Mouse (Mus musculus): ENCODE results near the gene Nlgn1. TPM values are rescaled to one million over a fixed set of nuclear protein-coding genes. Genes with fewer than 3 reads are reported as not detected.

Gene Nlgn1
- total RNA-seq, 1 experiment = 0.04 TPM

- in situ Hi-C loops (cut with MboI; ENCODE audit: low sequenced_read_pairs in 2 of 2, unreplicated experiment in 2 of 2) = no loop called here
- no peak overlapping the region for H3K27ac ChIP-seq (ENCODE audit: insufficient read depth, low read depth, low read length, poor library complexity, severe bottlenecking)
Measured at GRCm38 (mm10) chr3:26153036-26153741, 179.1 kb downstream of the Nlgn1 start.

GRCm38 (mm10) chr3:26152510-26153035 lies 179.7 kb downstream of the Nlgn1 start:
- Histone ChIP-seq H3K36me3 (ENCODE audit: control insufficient read depth, insufficient read depth, low read length, poor library complexity, severe bottlenecking) (no peaks in the 10 kb centered on the region), H3K27ac (ENCODE audit: insufficient read depth, low read depth, low read length, poor library complexity, severe bottlenecking) (no peak overlapping the region), H3K4me3 (ENCODE audit: insufficient read depth in 1 of 2, low read depth in 1 of 2, low read length in 2 of 2, poor library complexity in 1 of 2, severe bottlenecking in 1 of 2) (peak overlapping the region in 1 of 2 experiments; percentile 63; a peak in 2 of 4 replicates), H3K9ac (ENCODE audit: insufficient read depth, low read depth, low read length, poor library complexity, severe bottlenecking) (no peak overlapping the region), H3K4me1 (ENCODE audit: control insufficient read depth in 2 of 2, insufficient read depth in 2 of 2, low read length in 2 of 2, poor library complexity in 1 of 2) (no peaks in the 10 kb centered on the region), H3K9me3 (ENCODE audit: control insufficient read depth, insufficient read depth, low read depth, low read length) (no peaks in the 10 kb centered on the region)
- no peak for DNase-seq (ENCODE audit: low read depth, low spot score)
- in situ Hi-C loops (cut with MboI; ENCODE audit: low sequenced_read_pairs in 2 of 2, unreplicated experiment in 2 of 2) = no loop called here
- TF ChIP-seq CHD2 (IDR thresholded peaks at IDR 0.05; ENCODE audit: low read depth, low read length) (no peak), ZC3H11A (IDR thresholded peaks at IDR 0.05; ENCODE audit: borderline replicate concordance, low read depth, low read length) (no peak), ZNF384 (IDR thresholded peaks at IDR 0.05; ENCODE audit: low read depth, low read length) (no peak), MAFK (IDR thresholded peaks at IDR 0.05; ENCODE audit: insufficient read depth, low read depth, low read length) (no peak), HCFC1 (IDR thresholded peaks at IDR 0.05; ENCODE audit: borderline replicate concordance, insufficient read depth, low read length) (no peak)

More at GRCm38 (mm10) chr3:26153036-26153741, 179.1 kb downstream of the Nlgn1 start:
- no peak overlapping the region for H3K9ac ChIP-seq (ENCODE audit: insufficient read depth, low read depth, low read length, poor library complexity, severe bottlenecking)
- H3K9me3 ChIP-seq (ENCODE audit: control insufficient read depth, insufficient read depth, low read depth, low read length) = no peaks in the 10 kb centered on the region
- H3K4me1 ChIP-seq (ENCODE audit: control insufficient read depth in 2 of 2, insufficient read depth in 2 of 2, low read length in 2 of 2, poor library complexity in 1 of 2) = no peaks in the 10 kb centered on the region
- H3K36me3 ChIP-seq (ENCODE audit: control insufficient read depth, insufficient read depth, low read length, poor library complexity, severe bottlenecking) = no peaks in the 10 kb centered on the region
- H3K4me3 ChIP-seq (ENCODE audit: insufficient read depth in 1 of 2, low read depth in 1 of 2, low read length in 2 of 2, poor library complexity in 1 of 2, severe bottlenecking in 1 of 2) = peak overlapping the region; percentile 29 to 63; a peak in 3 of 4 replicates
- no peak for TF ChIP-seq ZC3H11A (IDR thresholded peaks at IDR 0.05; ENCODE audit: borderline replicate concordance, low read depth, low read length)
- no peak for TF ChIP-seq MAFK (IDR thresholded peaks at IDR 0.05; ENCODE audit: insufficient read depth, low read depth, low read length)
- TF ChIP-seq HCFC1 (IDR thresholded peaks at IDR 0.05; ENCODE audit: borderline replicate concordance, insufficient read depth, low read length) = no peak
- no peak for TF ChIP-seq CHD2 (IDR thresholded peaks at IDR 0.05; ENCODE audit: low read depth, low read length)
- TF ChIP-seq ZNF384 (IDR thresholded peaks at IDR 0.05; ENCODE audit: low read depth, low read length) = no peak
- no peak for DNase-seq (ENCODE audit: low read depth, low spot score)

DNA sequence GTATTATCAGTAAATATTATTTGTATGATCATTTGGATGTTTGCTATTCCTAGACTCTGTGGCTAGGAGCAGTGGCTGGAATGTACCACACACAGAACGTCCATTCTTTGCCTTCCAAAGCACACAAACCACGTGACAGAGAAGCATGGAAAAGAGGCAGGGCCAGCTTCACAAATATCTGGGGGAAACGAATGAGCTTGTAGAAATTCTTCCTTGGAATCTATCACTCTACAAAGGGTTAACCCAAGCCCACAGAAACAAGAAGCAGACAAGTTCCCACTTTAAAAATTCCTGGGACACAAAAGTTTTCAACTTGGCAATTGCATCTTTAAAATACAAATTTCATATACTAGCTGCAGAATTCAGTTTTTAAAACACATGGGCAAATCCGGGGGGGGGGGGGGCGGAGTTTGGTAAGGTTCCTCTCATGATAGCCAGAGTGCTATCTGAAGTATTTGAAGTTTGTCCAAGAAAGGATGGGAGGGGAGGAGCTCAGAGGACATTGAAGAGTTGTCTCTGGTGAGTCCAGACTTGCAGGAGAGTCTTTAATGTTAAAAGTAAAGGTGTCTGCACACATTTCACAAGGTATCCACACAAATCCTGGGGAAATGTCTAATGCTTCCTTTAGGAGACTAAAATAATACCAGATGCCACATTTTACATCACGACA lies 180.8 kb downstream of the Nlgn1 start:
- H3K9me3 ChIP-seq (ENCODE audit: control insufficient read depth, insufficient read depth, low read depth, low read length) = no peaks in the 10 kb centered on the region
- H3K4me3 ChIP-seq (ENCODE audit: insufficient read depth in 1 of 2, low read depth in 1 of 2, low read length in 2 of 2, poor library complexity in 1 of 2, severe bottlenecking in 1 of 2) = no peak overlapping the region
- in situ Hi-C loops (cut with MboI; ENCODE audit: low sequenced_read_pairs in 2 of 2, unreplicated experiment in 2 of 2) = no loop called here

DNA sequence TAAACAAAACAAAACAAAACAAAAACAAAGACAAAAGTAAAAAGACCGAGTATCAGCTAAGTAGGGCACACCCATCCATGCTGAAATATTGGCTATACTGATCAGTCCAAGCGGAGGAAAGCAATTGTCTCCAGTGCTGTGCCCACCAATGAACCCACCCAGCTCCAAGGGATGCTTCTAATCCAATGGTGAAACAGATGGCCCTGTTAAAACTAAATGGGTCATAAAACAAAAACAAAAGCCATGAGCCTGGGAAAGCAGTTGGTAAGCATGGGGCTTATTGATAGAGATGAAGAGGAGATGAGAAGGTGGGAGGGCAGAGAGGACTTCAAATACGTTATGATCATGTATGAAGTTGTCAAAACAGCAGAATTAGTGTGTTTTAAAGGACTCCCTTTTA lies 186.1 kb downstream of the Nlgn1 start:
- Histone ChIP-seq H3K9me3 (ENCODE audit: control insufficient read depth, insufficient read depth, low read depth, low read length) (no peaks in the 10 kb centered on the region), H3K9ac (ENCODE audit: insufficient read depth, low read depth, low read length, poor library complexity, severe bottlenecking) (no peak overlapping the region), H3K4me1 (ENCODE audit: control insufficient read depth in 2 of 2, insufficient read depth in 2 of 2, low read length in 2 of 2, poor library complexity in 1 of 2) (no peaks in the 10 kb centered on the region), H3K36me3 (ENCODE audit: control insufficient read depth, insufficient read depth, low read length, poor library complexity, severe bottlenecking) (no peaks in the 10 kb centered on the region), H3K4me3 (ENCODE audit: insufficient read depth in 1 of 2, low read depth in 1 of 2, low read length in 2 of 2, poor library complexity in 1 of 2, severe bottlenecking in 1 of 2) (no peak overlapping the region), H3K27ac (ENCODE audit: insufficient read depth, low read depth, low read length, poor library complexity, severe bottlenecking) (no peak overlapping the region)
- in situ Hi-C loops (cut with MboI; ENCODE audit: low sequenced_read_pairs in 2 of 2, unreplicated experiment in 2 of 2) = no loop called here
- DNase-seq (ENCODE audit: low read depth, low spot score) = no peak
- TF ChIP-seq CHD2 (IDR thresholded peaks at IDR 0.05; ENCODE audit: low read depth, low read length) (no peak), HCFC1 (IDR thresholded peaks at IDR 0.05; ENCODE audit: borderline replicate concordance, insufficient read depth, low read length) (no peak), ZC3H11A (IDR thresholded peaks at IDR 0.05; ENCODE audit: borderline replicate concordance, low read depth, low read length) (no peak), ZNF384 (IDR thresholded peaks at IDR 0.05; ENCODE audit: low read depth, low read length) (no peak), MAFK (IDR thresholded peaks at IDR 0.05; ENCODE audit: insufficient read depth, low read depth, low read length) (no peak)

More for the DNA sequence above, 180.8 kb downstream of the Nlgn1 start:
- Histone ChIP-seq H3K4me1 (ENCODE audit: control insufficient read depth in 2 of 2, insufficient read depth in 2 of 2, low read length in 2 of 2, poor library complexity in 1 of 2) (no peaks in the 10 kb centered on the region), H3K36me3 (ENCODE audit: control insufficient read depth, insufficient read depth, low read length, poor library complexity, severe bottlenecking) (no peaks in the 10 kb centered on the region), H3K9ac (ENCODE audit: insufficient read depth, low read depth, low read length, poor library complexity, severe bottlenecking) (no peak overlapping the region), H3K27ac (ENCODE audit: insufficient read depth, low read depth, low read length, poor library complexity, severe bottlenecking) (no peak overlapping the region)
- no peak for DNase-seq (ENCODE audit: low read depth, low spot score)
- TF ChIP-seq MAFK (IDR thresholded peaks at IDR 0.05; ENCODE audit: insufficient read depth, low read depth, low read length) (no peak), ZNF384 (IDR thresholded peaks at IDR 0.05; ENCODE audit: low read depth, low read length) (no peak), ZC3H11A (IDR thresholded peaks at IDR 0.05; ENCODE audit: borderline replicate concordance, low read depth, low read length) (no peak), HCFC1 (IDR thresholded peaks at IDR 0.05; ENCODE audit: borderline replicate concordance, insufficient read depth, low read length) (no peak)
